Mouse (Mus musculus) hindbrain, embryonic 12.5 days (tissue): ENCODE results near the gene Pea15a. TPM values are rescaled to one million over a fixed set of nuclear protein-coding genes. Genes with fewer than 3 reads are reported as not detected.
"Not testable (repeated sequence)": the region's sequence is repeated elsewhere in the genome, so short reads cannot be mapped to it uniquely, and the experiment has no call there.

ENCODE experiments used
- ATAC-seq: fragments of 200-750 bp; cut with Nextera tagmentation; 2 replicates; pipeline ENCODE4 v1.8.0; 2017; ENCODE audit warnings: moderate TSS enrichment; ENCODE audit not compliant: low FRiP score
- H3K27ac ChIP-seq: fragments of 300-500 bp; sonication (generic); 2 replicates; pipeline ENCODE4 v1.5.1; 2016; ENCODE audit warnings: mild to moderate bottlenecking
- H3K27me3 ChIP-seq: fragments of 300-500 bp; sonication (generic); 2 replicates; pipeline ENCODE4 v1.6.1; 2016; ENCODE audit warnings: mild to moderate bottlenecking
- H3K36me3 ChIP-seq: fragments of 300-500 bp; sonication (generic); 2 replicates; pipeline ENCODE4 v1.6.1; 2016; ENCODE audit warnings: mild to moderate bottlenecking
- H3K4me1 ChIP-seq: fragments of 300-500 bp; sonication (generic); 2 replicates; pipeline ENCODE4 v1.6.1; 2016
- H3K4me2 ChIP-seq: fragments of 300-500 bp; sonication (generic); replicated peaks from 2 replicates; pipeline ENCODE4 v1.6.1; 2016; ENCODE audit warnings: mild to moderate bottlenecking
- H3K4me3 ChIP-seq: fragments of 300-500 bp; sonication (generic); 2 replicates; pipeline ENCODE4 v1.5.1; 2016; ENCODE audit warnings: mild to moderate bottlenecking
- H3K9ac ChIP-seq: fragments of 300-500 bp; sonication (generic); 2 replicates; pipeline ENCODE4 v1.6.1; 2016; ENCODE audit warnings: mild to moderate bottlenecking, moderate library complexity
- H3K9me3 ChIP-seq: fragments of 300-500 bp; sonication (generic); replicated peaks from 2 replicates; pipeline ENCODE4 v1.6.1; 2016; ENCODE audit warnings: mild to moderate bottlenecking
- WGBS: fragments of 180-500 bp; shearing (Covaris S2); methylation state at CpG from one replicate; pipeline ENCODE4 v1.1.7; 2016; 5-methylcytosine and 5-hydroxymethylcytosine counted together
- polyA plus RNA-seq: library from polyadenylated mRNA; unstranded; fragments of >200 nt; fragmentation: Nextera tagmentation; extraction: Ambion mirVana; gene quantifications from 2 replicates; pipeline ENCODE4 v1.2.1, GENCODE M21; 2016

The Pea15a gene
- polyA plus RNA-seq, result 322 and 363 TPM in 2 replicates

GRCm38 (mm10) chr1:172206141-172206917 lies at the start of gene Pea15a:
Pea15a (minus strand) TSS chr1:172206804.
- Histone ChIP-seq H3K4me1 (peaks cover 59% of the 10 kb centered on the region), H3K4me3 (peak within 1 kb of the TSS; percentile 74), H3K27ac (peak within 1 kb of the TSS; percentile 93), H3K4me2 (peak within 1 kb of the TSS; percentile 88), H3K27me3 (no peaks in the 10 kb centered on the region), H3K9ac (peak within 1 kb of the TSS; percentile 96), H3K9me3 (no peaks in the 10 kb centered on the region), H3K36me3 (peaks cover 5% of the 10 kb centered on the region; the same call in 1 of the 2 replicates)
- peak; percentile 65 for ATAC-seq
- WGBS, result under 1% methylated on average over 39 of the region's 40 CpGs

- H3K4me2 ChIP-seq, result no peak overlapping the region
- no peak overlapping the region for H3K27ac ChIP-seq
- H3K4me3 ChIP-seq, result no peak overlapping the region
- H3K9me3 ChIP-seq, result no peaks in the 10 kb centered on the region
- peak; percentile 58; the same call in 1 of the 2 replicates for ATAC-seq
- 52% methylated on average over 2 of the region's 2 CpGs for WGBS
- H3K27me3 ChIP-seq, result peaks cover 21% of the 10 kb centered on the region
- no peak overlapping the region for H3K9ac ChIP-seq
- H3K4me1 ChIP-seq, result peaks cover 20% of the 10 kb centered on the region
- no peaks in the 10 kb centered on the region for H3K36me3 ChIP-seq
Measured at GRCm38 (mm10) chr1:172247679-172248078, 41.1 kb upstream of the Pea15a start.

- Histone ChIP-seq H3K4me2 (no peak overlapping the region), H3K36me3 (no peaks in the 10 kb centered on the region), H3K4me1 (peaks cover 25% of the 10 kb centered on the region), H3K27me3 (peaks cover 21% of the 10 kb centered on the region), H3K4me3 (no peak overlapping the region), H3K27ac (no peak overlapping the region), H3K9me3 (no peaks in the 10 kb centered on the region), H3K9ac (no peak overlapping the region)
- WGBS, result 74% methylated on average over 4 of the region's 4 CpGs
- ATAC-seq, result no peak
Measured at GRCm38 (mm10) chr1:172247216-172247615, 40.6 kb upstream of the Pea15a start.

GRCm38 (mm10) chr1:172244645-172245044 lies 38.0 kb upstream of the Pea15a start:
- WGBS, result 43% methylated on average over 23 of the region's 23 CpGs
- not testable (repeated sequence) for H3K27ac ChIP-seq, H3K4me3 ChIP-seq, ATAC-seq, H3K9ac ChIP-seq, H3K9me3 ChIP-seq, H3K36me3 ChIP-seq
- peaks cover 37% of the 10 kb centered on the region for H3K4me1 ChIP-seq
- peak overlapping the region; percentile 21; the same call in 1 of the 2 replicates for H3K4me2 ChIP-seq
- H3K27me3 ChIP-seq, result peaks cover 21% of the 10 kb centered on the region

GRCm38 (mm10) chr1:172243547-172244205 lies 37.1 kb upstream of the Pea15a start:
- H3K9me3 ChIP-seq, result no peaks in the 10 kb centered on the region
- 32% methylated on average over 16 of the region's 16 CpGs for WGBS
- peaks cover 37% of the 10 kb centered on the region for H3K4me1 ChIP-seq
- H3K4me2 ChIP-seq, result peak overlapping the region; percentile 21
- H3K4me3 ChIP-seq, result no peak overlapping the region
- no peaks in the 10 kb centered on the region for H3K36me3 ChIP-seq
- ATAC-seq, result no peak
- no peak overlapping the region for H3K9ac ChIP-seq
- no peak overlapping the region for H3K27ac ChIP-seq
- peaks cover 21% of the 10 kb centered on the region for H3K27me3 ChIP-seq

GRCm38 (mm10) chr1:172242401-172242800 lies 35.8 kb upstream of the Pea15a start:
- H3K4me1 ChIP-seq, result peaks cover 35% of the 10 kb centered on the region
- no peak overlapping the region for H3K4me3 ChIP-seq
- peak; percentile 76 for ATAC-seq
- no peaks in the 10 kb centered on the region for H3K36me3 ChIP-seq
- 19% methylated on average over 2 of the region's 2 CpGs for WGBS
- 0 out of 2 replicates have a peak overlapping the region, but pooled peaks have one; percentile 23 for H3K27ac ChIP-seq
- H3K4me2 ChIP-seq, result no peak overlapping the region
- H3K9ac ChIP-seq, result no peak overlapping the region
- peaks cover 21% of the 10 kb centered on the region for H3K27me3 ChIP-seq
- H3K9me3 ChIP-seq, result no peaks in the 10 kb centered on the region

GRCm38 (mm10) chr1:172240945-172241708 lies 34.5 kb upstream of the Pea15a start:
- no peak overlapping the region; the same call in 1 of the 2 replicates for H3K27ac ChIP-seq

GRCm38 (mm10) chr1:172229215-172229614 lies 22.6 kb upstream of the Pea15a start:
- no peak for ATAC-seq
- no peaks in the 10 kb centered on the region for H3K36me3 ChIP-seq
- H3K27ac ChIP-seq, result no peak overlapping the region
- no peaks in the 10 kb centered on the region for H3K27me3 ChIP-seq
- no peak overlapping the region for H3K9ac ChIP-seq
- H3K9me3 ChIP-seq, result no peaks in the 10 kb centered on the region
- H3K4me1 ChIP-seq, result no peaks in the 10 kb centered on the region
- H3K4me2 ChIP-seq, result no peak overlapping the region
- no peak overlapping the region for H3K4me3 ChIP-seq
- 86% methylated on average over 1 of the region's 1 CpGs for WGBS

More at GRCm38 (mm10) chr1:172240945-172241708, 34.5 kb upstream of the Pea15a start:
- Histone ChIP-seq H3K4me2 (no peak overlapping the region), H3K36me3 (no peaks in the 10 kb centered on the region), H3K4me3 (no peak overlapping the region), H3K4me1 (peaks cover 35% of the 10 kb centered on the region), H3K9me3 (no peaks in the 10 kb centered on the region), H3K27me3 (peaks cover 21% of the 10 kb centered on the region), H3K9ac (no peak overlapping the region)
- ATAC-seq, result no peak
- WGBS, result 25% methylated on average over 6 of the region's 6 CpGs

- H3K4me2 ChIP-seq, result no peak overlapping the region
- no peaks in the 10 kb centered on the region for H3K9me3 ChIP-seq
- no peak overlapping the region for H3K4me3 ChIP-seq
- no peaks in the 10 kb centered on the region for H3K36me3 ChIP-seq
- WGBS, result 88% methylated on average over 2 of the region's 2 CpGs
- H3K27ac ChIP-seq, result no peak overlapping the region
- H3K27me3 ChIP-seq, result no peaks in the 10 kb centered on the region
- ATAC-seq, result no peak
- H3K4me1 ChIP-seq, result no peaks in the 10 kb centered on the region
- H3K9ac ChIP-seq, result no peak overlapping the region
Measured at GRCm38 (mm10) chr1:172228209-172228608, 21.6 kb upstream of the Pea15a start.

GRCm38 (mm10) chr1:172221297-172222063 lies 14.9 kb upstream of the Pea15a start:
- Histone ChIP-seq H3K4me3 (no peak overlapping the region), H3K4me1 (peaks cover 51% of the 10 kb centered on the region), H3K36me3 (no peaks in the 10 kb centered on the region), H3K9ac (no peak overlapping the region), H3K27ac (peak overlapping the region; percentile 70), H3K27me3 (no peaks in the 10 kb centered on the region), H3K4me2 (no peak overlapping the region), H3K9me3 (no peaks in the 10 kb centered on the region)
- ATAC-seq, result 0 out of 2 replicates have a peak, but pooled peaks have one; percentile 6
- 39% methylated on average over 11 of the region's 11 CpGs for WGBS

GRCm38 (mm10) chr1:172220414-172220813 lies 13.8 kb upstream of the Pea15a start:
- no peaks in the 10 kb centered on the region for H3K27me3 ChIP-seq
- no peak for ATAC-seq
- no peaks in the 10 kb centered on the region for H3K36me3 ChIP-seq
- H3K27ac ChIP-seq, result peak overlapping the region; percentile 55
- no peaks in the 10 kb centered on the region for H3K9me3 ChIP-seq
- H3K4me3 ChIP-seq, result no peak overlapping the region
- peaks cover 51% of the 10 kb centered on the region for H3K4me1 ChIP-seq
- H3K9ac ChIP-seq, result no peak overlapping the region
- 47% methylated on average over 10 of the region's 10 CpGs for WGBS
- H3K4me2 ChIP-seq, result no peak overlapping the region
